Mouse (Mus musculus): Measurements from ENCODE around the gene Pakap. TPM values are rescaled to one million over a fixed set of nuclear protein-coding genes. Genes with fewer than 3 reads are reported as not detected.

Pakap gene
- polyA plus RNA-seq, 1 experiment from 2014 or later = 18.7 TPM

- no peak overlapping the region for H3K27ac ChIP-seq (ENCODE audit: low read depth, low read length)
- no peak overlapping the region for H3K9ac ChIP-seq (ENCODE audit: low read depth, low read length)
- no peak overlapping the region for H3K4me3 ChIP-seq (ENCODE audit: low read length)
- H3K27me3 ChIP-seq (ENCODE audit: control insufficient read depth, insufficient read depth, low read length) = no peaks in the 10 kb centered on the region
- no peak overlapping the region for H3K4me2 ChIP-seq (replicated peaks; ENCODE audit: low read depth, low read length)
- H3K4me1 ChIP-seq (ENCODE audit: control insufficient read depth, insufficient read depth, low read length) = no peaks in the 10 kb centered on the region
- no peaks in the 10 kb centered on the region for H3K9me3 ChIP-seq (ENCODE audit: control insufficient read depth, low read length)
- WGBS = 76% methylated on average over 6 of the region's 6 CpGs
- no peak for ATAC-seq (ENCODE audit: low FRiP score, low TSS enrichment)
- no peaks in the 10 kb centered on the region for H3K36me3 ChIP-seq (ENCODE audit: control insufficient read depth, insufficient read depth, low read length)
These were observed 17.4 kb downstream of the Pakap start for GRCm38 (mm10) chr4:57585281-57585800.

DNA sequence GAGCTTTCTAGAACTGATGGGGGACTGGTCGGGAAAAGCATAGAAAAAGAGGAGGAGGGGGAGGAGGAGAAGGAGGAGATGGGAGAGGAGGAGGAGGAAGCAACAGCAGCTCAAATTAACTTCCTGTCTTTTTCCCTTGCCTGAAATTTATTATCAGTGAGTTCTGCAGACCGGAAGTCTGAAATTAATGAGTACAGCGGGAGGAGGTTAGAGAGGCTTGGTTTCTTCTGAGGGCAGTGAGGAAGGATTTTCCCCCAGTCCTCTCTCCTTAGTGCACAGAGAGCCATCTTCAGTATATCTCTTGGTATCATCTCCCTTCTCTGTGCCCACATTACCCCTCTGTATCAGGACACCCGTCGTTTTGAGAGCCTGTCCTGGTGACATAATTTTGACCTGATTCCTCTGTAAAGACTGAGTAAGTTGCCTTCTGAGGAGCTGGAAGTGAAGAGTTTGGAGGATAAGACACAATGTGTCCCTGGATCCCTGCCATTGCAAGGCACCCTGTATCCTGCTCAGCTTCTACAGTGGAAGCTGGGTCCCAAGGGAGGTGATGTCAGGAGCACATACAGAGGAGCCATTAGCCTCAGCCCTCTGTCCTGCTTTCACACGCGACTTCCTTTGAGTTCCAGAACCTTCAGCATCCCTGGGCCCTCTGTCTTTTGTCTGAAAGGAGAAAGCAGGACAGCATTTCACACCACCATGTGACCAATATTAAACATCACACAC, 19.1 kb downstream of the Pakap start:
- Histone ChIP-seq H3K4me3 (ENCODE audit: low read length) (no peak overlapping the region), H3K9ac (ENCODE audit: low read depth, low read length) (no peak overlapping the region), H3K4me1 (ENCODE audit: control insufficient read depth, insufficient read depth, low read length) (0 out of 2 replicates have a peak, but pooled peaks cover under 1% of the 10 kb centered on the region), H3K36me3 (ENCODE audit: control insufficient read depth, insufficient read depth, low read length) (no peaks in the 10 kb centered on the region), H3K27ac (ENCODE audit: low read depth, low read length) (peak overlapping the region; percentile 42; the same call in 1 of the 2 replicates), H3K27me3 (ENCODE audit: control insufficient read depth, insufficient read depth, low read length) (no peaks in the 10 kb centered on the region), H3K4me2 (replicated peaks; ENCODE audit: low read depth, low read length) (no peak overlapping the region), H3K9me3 (ENCODE audit: control insufficient read depth, low read length) (no peaks in the 10 kb centered on the region)
- 31% methylated on average over 7 of the region's 7 CpGs for WGBS
- peak; percentile 68; the same call in 1 of the 2 replicates for ATAC-seq (ENCODE audit: low FRiP score, low TSS enrichment)

GRCm38 (mm10) chr4:57588356-57588755, 20.4 kb downstream of the Pakap start:
- ATAC-seq (ENCODE audit: low FRiP score, low TSS enrichment) = no peak
- no peak overlapping the region for H3K9ac ChIP-seq (ENCODE audit: low read depth, low read length)
- H3K9me3 ChIP-seq (ENCODE audit: control insufficient read depth, low read length) = no peaks in the 10 kb centered on the region
- 0 out of 2 replicates have a peak, but pooled peaks cover 5% of the 10 kb centered on the region for H3K4me1 ChIP-seq (ENCODE audit: control insufficient read depth, insufficient read depth, low read length)
- H3K27me3 ChIP-seq (ENCODE audit: control insufficient read depth, insufficient read depth, low read length) = no peaks in the 10 kb centered on the region
- no peaks in the 10 kb centered on the region for H3K36me3 ChIP-seq (ENCODE audit: control insufficient read depth, insufficient read depth, low read length)
- no peak overlapping the region for H3K4me2 ChIP-seq (replicated peaks; ENCODE audit: low read depth, low read length)
- no peak overlapping the region for H3K4me3 ChIP-seq (ENCODE audit: low read length)
- WGBS = 90% methylated on average over 1 of the region's 1 CpGs
- no peak overlapping the region for H3K27ac ChIP-seq (ENCODE audit: low read depth, low read length)

DNA sequence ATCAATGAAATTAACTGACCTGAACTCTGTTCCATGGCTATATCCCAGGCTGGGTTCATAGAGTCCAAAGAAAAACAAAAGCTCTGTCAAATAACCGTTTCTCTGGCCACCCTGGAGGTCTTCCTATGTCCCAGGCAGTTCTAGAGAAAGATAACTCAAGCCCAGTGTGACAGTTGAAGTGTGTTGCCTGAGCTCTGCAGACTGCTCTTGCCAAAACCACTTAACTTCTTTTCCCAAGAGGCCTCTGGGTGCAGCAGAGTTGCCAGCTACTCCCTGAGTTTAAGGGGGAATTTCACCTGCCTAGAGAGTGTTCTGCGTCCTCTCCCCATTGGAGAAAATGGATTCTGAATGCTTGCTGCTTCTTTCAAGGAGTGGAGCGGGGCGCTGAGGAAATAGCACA, 24.8 kb downstream of the Pakap start:
- 72% methylated on average over 4 of the region's 4 CpGs for WGBS
- no peak overlapping the region for H3K4me3 ChIP-seq (ENCODE audit: low read length)

DNA sequence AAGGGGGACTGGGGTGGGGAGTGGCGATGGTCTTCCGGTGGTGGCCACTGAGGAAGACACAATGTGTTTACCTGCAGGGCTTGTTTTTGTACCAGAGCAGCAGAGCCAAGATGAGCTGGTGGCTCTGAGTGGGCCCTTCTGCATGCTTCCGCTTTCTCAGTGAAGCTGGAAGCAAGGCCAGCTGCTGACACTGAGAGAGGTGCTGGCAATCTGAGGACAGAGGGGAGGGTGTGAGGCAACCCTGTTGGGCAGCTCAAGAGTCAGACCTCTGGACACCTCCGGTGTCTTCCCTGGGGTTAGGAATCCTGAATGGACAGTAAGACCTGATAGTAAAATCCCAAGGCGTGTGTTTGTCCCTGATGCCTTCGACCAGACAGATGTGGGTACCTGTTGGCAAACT, 32.0 kb downstream of the Pakap start:
- no peak for ATAC-seq (ENCODE audit: low FRiP score, low TSS enrichment)
- WGBS = 96% methylated on average over 6 of the region's 6 CpGs
- H3K27ac ChIP-seq (ENCODE audit: low read depth, low read length) = no peak overlapping the region

More for the DNA sequence above, 24.8 kb downstream of the Pakap start:
- no peaks in the 10 kb centered on the region for H3K27me3 ChIP-seq (ENCODE audit: control insufficient read depth, insufficient read depth, low read length)
- H3K4me2 ChIP-seq (replicated peaks; ENCODE audit: low read depth, low read length) = no peak overlapping the region
- ATAC-seq (ENCODE audit: low FRiP score, low TSS enrichment) = no peak
- no peak overlapping the region for H3K27ac ChIP-seq (ENCODE audit: low read depth, low read length)
- no peaks in the 10 kb centered on the region for H3K36me3 ChIP-seq (ENCODE audit: control insufficient read depth, insufficient read depth, low read length)
- H3K9ac ChIP-seq (ENCODE audit: low read depth, low read length) = no peak overlapping the region
- H3K9me3 ChIP-seq (ENCODE audit: control insufficient read depth, low read length) = no peaks in the 10 kb centered on the region
- 0 out of 2 replicates have a peak, but pooled peaks cover 5% of the 10 kb centered on the region for H3K4me1 ChIP-seq (ENCODE audit: control insufficient read depth, insufficient read depth, low read length)

GRCm38 (mm10) chr4:57600685-57601457, 32.9 kb downstream of the Pakap start:
- Histone ChIP-seq H3K9me3 (ENCODE audit: control insufficient read depth, low read length) (no peaks in the 10 kb centered on the region; the same call in 1 of the 2 replicates), H3K9ac (ENCODE audit: low read depth, low read length) (no peak overlapping the region), H3K4me2 (replicated peaks; ENCODE audit: low read depth, low read length) (no peak overlapping the region), H3K4me3 (ENCODE audit: low read length) (no peak overlapping the region), H3K27ac (ENCODE audit: low read depth, low read length) (no peak overlapping the region), H3K4me1 (ENCODE audit: control insufficient read depth, insufficient read depth, low read length) (no peaks in the 10 kb centered on the region), H3K27me3 (ENCODE audit: control insufficient read depth, insufficient read depth, low read length) (no peaks in the 10 kb centered on the region; the same call in 1 of the 2 replicates), H3K36me3 (ENCODE audit: control insufficient read depth, insufficient read depth, low read length) (no peaks in the 10 kb centered on the region)
- no peak for ATAC-seq (ENCODE audit: low FRiP score, low TSS enrichment)
- 85% methylated on average over 11 of the region's 11 CpGs for WGBS

More for the DNA sequence above, 32.0 kb downstream of the Pakap start:
- Histone ChIP-seq H3K4me3 (ENCODE audit: low read length) (no peak overlapping the region), H3K4me2 (replicated peaks; ENCODE audit: low read depth, low read length) (no peak overlapping the region), H3K9me3 (ENCODE audit: control insufficient read depth, low read length) (no peaks in the 10 kb centered on the region; the same call in 1 of the 2 replicates), H3K4me1 (ENCODE audit: control insufficient read depth, insufficient read depth, low read length) (no peaks in the 10 kb centered on the region), H3K36me3 (ENCODE audit: control insufficient read depth, insufficient read depth, low read length) (no peaks in the 10 kb centered on the region), H3K27me3 (ENCODE audit: control insufficient read depth, insufficient read depth, low read length) (no peaks in the 10 kb centered on the region), H3K9ac (ENCODE audit: low read depth, low read length) (no peak overlapping the region)

DNA sequence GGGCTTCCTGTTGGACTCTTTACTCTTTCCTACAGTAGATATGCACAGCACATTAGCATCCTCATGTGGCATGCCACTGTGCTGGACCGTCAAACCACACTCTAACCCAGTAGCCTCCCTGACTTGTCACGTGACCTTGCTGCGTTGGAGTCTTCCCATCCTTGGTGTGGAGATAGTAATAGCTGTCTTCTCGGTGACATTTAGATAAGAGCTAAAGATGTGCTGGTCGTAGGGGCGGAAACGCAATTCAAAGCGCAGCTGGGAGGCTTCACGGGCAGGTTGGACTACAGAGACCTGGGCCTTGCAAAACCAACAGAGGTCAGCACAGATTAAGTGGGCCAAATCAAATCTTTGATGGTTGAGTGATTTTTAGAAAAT, 33.5 kb downstream of the Pakap start:
- H3K36me3 ChIP-seq (ENCODE audit: control insufficient read depth, insufficient read depth, low read length) = no peaks in the 10 kb centered on the region
- no peaks in the 10 kb centered on the region for H3K4me1 ChIP-seq (ENCODE audit: control insufficient read depth, insufficient read depth, low read length)
- H3K9me3 ChIP-seq (ENCODE audit: control insufficient read depth, low read length) = no peaks in the 10 kb centered on the region; the same call in 1 of the 2 replicates
- no peaks in the 10 kb centered on the region; the same call in 1 of the 2 replicates for H3K27me3 ChIP-seq (ENCODE audit: control insufficient read depth, insufficient read depth, low read length)
- H3K9ac ChIP-seq (ENCODE audit: low read depth, low read length) = no peak overlapping the region
- H3K4me2 ChIP-seq (replicated peaks; ENCODE audit: low read depth, low read length) = no peak overlapping the region
- H3K4me3 ChIP-seq (ENCODE audit: low read length) = no peak overlapping the region
- 0 out of 2 replicates have a peak, but pooled peaks have one; percentile 49 for ATAC-seq (ENCODE audit: low FRiP score, low TSS enrichment)
- 50% methylated on average over 9 of the region's 9 CpGs for WGBS
- no peak overlapping the region for H3K27ac ChIP-seq (ENCODE audit: low read depth, low read length)

- WGBS = 69% methylated on average over 10 of the region's 10 CpGs
These were observed 34.1 kb downstream of the Pakap start for GRCm38 (mm10) chr4:57601903-57602617.

More at GRCm38 (mm10) chr4:57601903-57602617, 34.1 kb downstream of the Pakap start:
- Histone ChIP-seq H3K9me3 (ENCODE audit: control insufficient read depth, low read length) (no peaks in the 10 kb centered on the region; the same call in 1 of the 2 replicates), H3K4me3 (ENCODE audit: low read length) (no peak overlapping the region), H3K4me1 (ENCODE audit: control insufficient read depth, insufficient read depth, low read length) (0 out of 2 replicates have a peak, but pooled peaks cover 4% of the 10 kb centered on the region), H3K27ac (ENCODE audit: low read depth, low read length) (no peak overlapping the region), H3K4me2 (replicated peaks; ENCODE audit: low read depth, low read length) (no peak overlapping the region), H3K9ac (ENCODE audit: low read depth, low read length) (no peak overlapping the region), H3K27me3 (ENCODE audit: control insufficient read depth, insufficient read depth, low read length) (no peaks in the 10 kb centered on the region; the same call in 1 of the 2 replicates), H3K36me3 (ENCODE audit: control insufficient read depth, insufficient read depth, low read length) (no peaks in the 10 kb centered on the region)
- no peak for ATAC-seq (ENCODE audit: low FRiP score, low TSS enrichment)

All from kidney, embryonic 14.5 days (tissue).